Mouse (Mus musculus): ENCODE measurements around the gene Pnmt. TPM values are rescaled to one million over a fixed set of nuclear protein-coding genes. Genes with fewer than 3 reads are reported as not detected.

The Pnmt gene
- polyA plus RNA-seq (2015; fragmentation: Nextera tagmentation; extraction: Ambion mirVana), result 0.73 and 0.79 TPM in 2 replicates

- Histone ChIP-seq H3K36me3 (peaks cover 2% of the 10 kb centered on the region), H3K9ac (0 out of 2 replicates have a peak within 1 kb of the TSS, but pooled peaks have one; percentile 44), H3K4me2 (peak within 1 kb of the TSS; percentile 24; the same call in 1 of the 2 replicates), H3K9me3 (no peaks in the 10 kb centered on the region), H3K27ac (replicated peaks) (no peak within 1 kb of the TSS), H3K4me1 (replicated peaks) (no peaks in the 10 kb centered on the region; the same call in 1 of the 2 replicates), H3K27me3 (peaks cover 70% of the 10 kb centered on the region), H3K4me3 (0 out of 2 replicates have a peak within 1 kb of the TSS, but pooled peaks have one; percentile 8)
- ATAC-seq (ENCODE audit: low read depth), result no peak
- 56% methylated on average over 25 of the region's 25 CpGs for WGBS
Measured at GRCm38 (mm10) chr11:98385638-98386585, at the start of gene Pnmt. Gene Pnmt, plus strand, starts transcription at chr11:98386450.

GRCm38 (mm10) chr11:98338507-98338961 lies 47.7 kb upstream of the Pnmt start:
- under 1% methylated on average over 56 of the region's 57 CpGs for WGBS

DNA sequence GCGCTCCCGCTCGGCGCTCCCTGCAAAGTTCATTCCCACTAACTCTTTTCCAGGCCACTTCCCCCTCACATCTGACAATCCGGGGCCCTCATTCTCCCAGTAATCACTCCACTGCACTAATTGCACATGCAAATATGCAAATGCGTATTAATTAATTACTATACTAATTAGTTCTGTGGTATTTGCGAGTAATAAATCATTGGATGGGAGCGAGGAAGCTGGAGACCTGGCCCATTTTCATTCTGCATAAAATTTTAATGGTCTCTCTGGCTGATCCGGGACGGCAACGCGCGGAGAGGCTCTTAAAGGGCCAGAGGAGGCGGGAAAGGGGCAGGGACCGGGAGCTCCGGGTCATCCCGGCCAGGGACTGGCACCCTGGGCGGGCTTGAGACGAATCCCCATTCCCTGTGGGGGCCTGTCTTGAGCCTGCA lies 47.2 kb upstream of the Pnmt start:
- H3K4me1 ChIP-seq (replicated peaks), result peaks cover 62% of the 10 kb centered on the region

More at GRCm38 (mm10) chr11:98338507-98338961, 47.7 kb upstream of the Pnmt start:
- peak overlapping the region; percentile 82 for H3K4me2 ChIP-seq
- no peaks in the 10 kb centered on the region for H3K9me3 ChIP-seq
- H3K4me3 ChIP-seq, result peak overlapping the region; percentile 49
- no peaks in the 10 kb centered on the region for H3K36me3 ChIP-seq
- H3K27ac ChIP-seq (replicated peaks), result peak overlapping the region; percentile 97
- H3K9ac ChIP-seq, result peak overlapping the region; percentile 79
- peaks cover 89% of the 10 kb centered on the region for H3K27me3 ChIP-seq
- ATAC-seq (ENCODE audit: low read depth), result peak; percentile 40; the same call in 1 of the 2 replicates
- H3K4me1 ChIP-seq (replicated peaks), result peaks cover 67% of the 10 kb centered on the region

GRCm38 (mm10) chr11:98339679-98340287 lies 46.5 kb upstream of the Pnmt start:
- Histone ChIP-seq H3K27ac (replicated peaks) (peak overlapping the region; percentile 97), H3K4me3 (peak overlapping the region; percentile 49), H3K4me1 (replicated peaks) (peaks cover 55% of the 10 kb centered on the region), H3K9me3 (no peaks in the 10 kb centered on the region), H3K9ac (peak overlapping the region; percentile 79), H3K27me3 (peaks cover 88% of the 10 kb centered on the region), H3K4me2 (peak overlapping the region; percentile 82), H3K36me3 (no peaks in the 10 kb centered on the region)
- ATAC-seq (ENCODE audit: low read depth), result peak; percentile 19; the same call in 1 of the 2 replicates
- WGBS, result 2% methylated on average over 11 of the region's 11 CpGs

More for the DNA sequence above, 47.2 kb upstream of the Pnmt start:
- H3K36me3 ChIP-seq, result no peaks in the 10 kb centered on the region
- H3K27ac ChIP-seq (replicated peaks), result peak overlapping the region; percentile 97
- peak overlapping the region; percentile 49 for H3K4me3 ChIP-seq
- H3K9ac ChIP-seq, result peak overlapping the region; percentile 79
- peak overlapping the region; percentile 82 for H3K4me2 ChIP-seq
- peak; percentile 25; the same call in 1 of the 2 replicates for ATAC-seq (ENCODE audit: low read depth)
- peaks cover 89% of the 10 kb centered on the region for H3K27me3 ChIP-seq
- H3K9me3 ChIP-seq, result no peaks in the 10 kb centered on the region
- WGBS, result under 1% methylated on average over 19 of the region's 19 CpGs

DNA sequence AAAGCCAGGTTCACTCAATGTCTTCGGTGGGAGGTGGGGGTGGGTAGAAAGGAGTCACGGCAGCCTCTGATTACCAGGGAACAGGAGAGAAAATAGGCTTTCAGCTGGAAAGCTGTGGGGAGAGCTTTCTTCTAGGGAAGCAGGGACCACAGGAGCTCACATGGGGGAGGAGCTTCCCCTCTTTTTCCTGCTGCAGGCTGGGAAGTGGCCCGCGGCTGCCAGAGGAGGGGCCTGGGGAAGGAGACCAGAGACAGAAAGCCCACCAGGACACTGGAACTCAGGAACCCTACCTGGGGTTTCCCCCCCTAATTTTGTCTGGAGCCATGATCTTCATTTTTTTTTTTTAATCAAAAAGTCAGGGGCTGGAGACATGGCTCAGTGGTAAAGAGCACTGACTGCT lies 45.7 kb upstream of the Pnmt start:
- peak overlapping the region; percentile 97 for H3K27ac ChIP-seq (replicated peaks)
- H3K4me1 ChIP-seq (replicated peaks), result peaks cover 52% of the 10 kb centered on the region
- peaks cover 87% of the 10 kb centered on the region for H3K27me3 ChIP-seq
- H3K9ac ChIP-seq, result no peak overlapping the region
- no peaks in the 10 kb centered on the region for H3K9me3 ChIP-seq
- no peak overlapping the region for H3K4me3 ChIP-seq
- no peak overlapping the region for H3K4me2 ChIP-seq
- ATAC-seq (ENCODE audit: low read depth), result no peak
- 9% methylated on average over 4 of the region's 4 CpGs for WGBS
- H3K36me3 ChIP-seq, result no peaks in the 10 kb centered on the region

- Histone ChIP-seq H3K4me1 (replicated peaks) (peaks cover 51% of the 10 kb centered on the region), H3K4me2 (no peak overlapping the region), H3K4me3 (no peak overlapping the region), H3K9me3 (no peaks in the 10 kb centered on the region), H3K27ac (replicated peaks) (no peak overlapping the region), H3K9ac (no peak overlapping the region), H3K36me3 (no peaks in the 10 kb centered on the region), H3K27me3 (peaks cover 86% of the 10 kb centered on the region)
- no peak for ATAC-seq (ENCODE audit: low read depth)
- WGBS, result 49% methylated on average over 4 of the region's 4 CpGs
Measured at GRCm38 (mm10) chr11:98341174-98341573, 45.1 kb upstream of the Pnmt start.

DNA sequence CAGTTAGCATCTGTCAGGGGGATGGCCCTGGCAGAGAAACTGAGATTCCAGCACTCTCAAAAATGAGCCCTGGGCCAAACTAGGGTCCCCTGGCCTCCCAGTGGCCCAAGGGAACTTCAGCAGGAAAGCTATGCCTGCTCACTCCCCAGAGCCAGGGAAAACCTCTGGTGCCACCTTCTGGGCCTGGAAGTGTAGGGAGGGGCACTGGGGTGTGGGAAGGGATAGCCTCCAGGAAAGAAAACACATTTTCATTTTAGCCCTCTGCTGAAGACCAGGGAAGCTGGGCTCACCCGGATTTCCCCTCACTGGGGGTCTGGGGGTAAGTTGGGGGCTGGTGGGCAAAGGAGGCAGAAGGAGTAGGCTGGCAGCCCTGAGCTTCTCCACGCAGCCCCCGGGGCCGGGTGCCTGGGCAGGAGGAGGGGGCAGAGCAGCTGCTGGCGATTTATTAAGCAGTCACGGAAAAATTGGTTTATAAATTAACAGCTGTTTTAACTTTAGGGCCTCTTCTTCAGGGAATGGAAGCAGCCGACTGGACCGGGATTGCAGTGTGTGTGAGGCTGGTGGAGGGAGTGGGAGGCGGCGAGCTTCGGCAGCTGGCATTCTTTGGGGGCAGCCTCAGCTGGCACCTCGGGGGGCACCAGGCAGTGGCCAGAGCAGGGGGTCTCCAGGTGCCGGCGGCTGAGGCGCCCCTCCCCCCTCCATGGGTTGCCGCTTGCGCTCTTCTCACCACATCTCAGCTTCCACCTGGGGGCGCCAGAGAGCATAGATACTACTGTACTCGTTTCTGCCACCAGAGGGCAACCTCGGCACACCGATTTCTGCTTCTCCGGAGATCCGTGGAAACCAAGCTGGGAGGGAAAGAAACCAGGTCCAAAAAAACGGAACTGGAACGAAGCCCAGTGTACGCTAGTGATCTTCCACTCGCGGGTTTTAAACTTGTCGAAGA lies 44.0 kb upstream of the Pnmt start:
- peaks cover 86% of the 10 kb centered on the region for H3K27me3 ChIP-seq
- H3K9ac ChIP-seq, result no peak overlapping the region

DNA sequence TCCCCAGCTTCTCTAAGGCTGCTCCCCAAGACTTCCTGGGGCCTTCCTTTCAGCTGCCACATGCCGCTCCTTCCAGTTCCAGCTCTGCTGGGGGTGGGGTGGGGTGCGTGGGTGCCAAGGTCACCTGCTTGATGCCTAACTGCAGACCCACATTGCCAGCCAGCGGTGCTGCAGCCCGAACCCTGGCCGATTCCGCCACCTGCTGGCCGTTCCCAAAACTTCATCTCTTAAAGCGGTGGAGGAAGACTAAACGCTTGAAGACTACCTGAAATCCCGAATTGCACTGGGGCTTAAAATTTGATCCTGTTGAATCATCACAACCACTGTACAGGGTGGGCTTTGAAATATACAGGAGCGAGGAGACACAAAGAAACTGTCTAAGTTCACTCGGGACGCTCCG lies 41.0 kb upstream of the Pnmt start:
- no peak overlapping the region for H3K9ac ChIP-seq
- H3K27me3 ChIP-seq, result peaks cover 88% of the 10 kb centered on the region
- peaks cover 47% of the 10 kb centered on the region for H3K4me1 ChIP-seq (replicated peaks)
- H3K4me2 ChIP-seq, result peak overlapping the region; percentile 34
- H3K9me3 ChIP-seq, result no peaks in the 10 kb centered on the region
- WGBS, result 0% methylated on average over 14 of the region's 14 CpGs
- no peak for ATAC-seq (ENCODE audit: low read depth)
- H3K36me3 ChIP-seq, result no peaks in the 10 kb centered on the region
- H3K4me3 ChIP-seq, result no peak overlapping the region
- H3K27ac ChIP-seq (replicated peaks), result no peak overlapping the region

More for the DNA sequence above, 44.0 kb upstream of the Pnmt start:
- 1% methylated on average over 29 of the region's 29 CpGs for WGBS
- H3K36me3 ChIP-seq, result no peaks in the 10 kb centered on the region
- H3K4me3 ChIP-seq, result peak overlapping the region; percentile 21
- H3K4me2 ChIP-seq, result peak overlapping the region; percentile 51
- H3K27ac ChIP-seq (replicated peaks), result peak overlapping the region; percentile 74
- ATAC-seq (ENCODE audit: low read depth), result peak; percentile 54
- peaks cover 51% of the 10 kb centered on the region for H3K4me1 ChIP-seq (replicated peaks)
- no peaks in the 10 kb centered on the region for H3K9me3 ChIP-seq

GRCm38 (mm10) chr11:98346168-98346567 lies 40.1 kb upstream of the Pnmt start:
- Histone ChIP-seq H3K27ac (replicated peaks) (no peak overlapping the region), H3K4me2 (no peak overlapping the region), H3K9me3 (no peaks in the 10 kb centered on the region), H3K9ac (no peak overlapping the region), H3K27me3 (peaks cover 89% of the 10 kb centered on the region), H3K36me3 (no peaks in the 10 kb centered on the region), H3K4me1 (replicated peaks) (peaks cover 42% of the 10 kb centered on the region), H3K4me3 (no peak overlapping the region)
- WGBS, result 8% methylated on average over 9 of the region's 9 CpGs
- no peak for ATAC-seq (ENCODE audit: low read depth)

DNA sequence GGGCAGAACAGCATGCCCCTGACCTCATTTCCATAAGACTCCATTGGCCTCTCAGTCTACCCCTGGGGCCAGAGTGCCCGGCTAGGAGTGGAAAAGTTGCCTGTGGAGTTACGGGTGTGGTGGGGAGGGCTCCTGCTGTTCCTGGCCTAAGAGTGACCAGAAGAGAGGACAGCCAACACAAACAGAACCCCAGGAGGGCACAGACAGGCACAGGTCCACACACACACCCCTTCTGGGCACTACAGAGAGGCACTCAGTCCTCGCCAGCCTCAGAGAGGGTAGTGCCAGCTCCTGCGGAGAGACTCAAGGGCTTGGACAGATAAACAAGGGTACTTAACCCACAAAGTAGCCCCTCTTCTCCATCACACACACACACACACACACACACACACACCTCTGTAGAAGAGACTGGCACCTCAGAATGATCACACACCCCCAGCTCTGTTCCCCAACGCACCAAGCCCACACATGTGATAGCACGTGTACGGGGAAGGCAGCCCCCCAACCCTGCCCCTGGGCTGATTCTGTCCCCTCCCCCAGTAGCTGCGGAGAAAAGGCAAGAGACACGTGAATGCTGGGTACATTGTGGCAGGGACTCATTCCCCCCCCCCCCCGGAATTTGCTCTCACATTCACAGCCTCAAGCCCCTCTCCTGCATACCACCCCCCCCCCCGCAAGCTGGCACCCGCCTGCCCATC lies 38.7 kb upstream of the Pnmt start:
- no peak overlapping the region for H3K4me3 ChIP-seq
- peaks cover 28% of the 10 kb centered on the region for H3K4me1 ChIP-seq (replicated peaks)
- no peak for ATAC-seq (ENCODE audit: low read depth)
- H3K4me2 ChIP-seq, result peak overlapping the region; percentile 85
- H3K9me3 ChIP-seq, result no peaks in the 10 kb centered on the region
- H3K9ac ChIP-seq, result no peak overlapping the region
- H3K27me3 ChIP-seq, result peaks cover 90% of the 10 kb centered on the region
- H3K27ac ChIP-seq (replicated peaks), result no peak overlapping the region
- H3K36me3 ChIP-seq, result no peaks in the 10 kb centered on the region
- WGBS, result 2% methylated on average over 11 of the region's 12 CpGs

Data from neural tube, embryonic 13.5 days (tissue).